Mouse (Mus musculus) ovary, postnatal 36 days (tissue): Measurements from ENCODE around the gene Esrrb.

Experiments
- DNase-seq: peaks from one replicate; pipeline ENCODE4 v3.0.0; 2022; ENCODE audit warnings: low spot score, mixed read lengths

The Esrrb gene

DNA sequence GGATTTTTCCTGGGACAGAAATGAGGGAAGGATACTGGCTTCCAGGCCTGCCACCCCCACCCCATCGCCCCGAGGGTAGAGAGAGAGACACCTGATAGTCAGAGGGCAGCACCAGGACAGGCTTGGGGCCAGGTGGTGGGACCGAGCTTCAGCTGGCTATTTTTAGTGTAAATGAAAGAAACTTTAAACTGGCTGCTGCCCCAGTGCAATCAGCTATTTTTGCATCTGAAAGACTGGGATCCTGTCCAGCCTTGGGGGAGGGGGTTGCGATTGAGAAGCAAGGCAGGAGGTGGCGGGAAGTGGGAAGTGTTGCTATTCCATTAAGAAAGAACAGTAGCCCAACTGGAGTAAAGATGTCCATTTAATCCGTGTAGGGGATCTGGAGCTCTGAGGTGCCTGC, 137.8 kb downstream of the Esrrb start:
- DNase-seq = peak; percentile 21

- no peak for DNase-seq
Observed at GRCm38 (mm10) chr12:86501728-86502127, 140.8 kb downstream of the Esrrb start.

- no peak for DNase-seq
Observed at GRCm38 (mm10) chr12:86503921-86504320, 143.0 kb downstream of the Esrrb start.

DNA sequence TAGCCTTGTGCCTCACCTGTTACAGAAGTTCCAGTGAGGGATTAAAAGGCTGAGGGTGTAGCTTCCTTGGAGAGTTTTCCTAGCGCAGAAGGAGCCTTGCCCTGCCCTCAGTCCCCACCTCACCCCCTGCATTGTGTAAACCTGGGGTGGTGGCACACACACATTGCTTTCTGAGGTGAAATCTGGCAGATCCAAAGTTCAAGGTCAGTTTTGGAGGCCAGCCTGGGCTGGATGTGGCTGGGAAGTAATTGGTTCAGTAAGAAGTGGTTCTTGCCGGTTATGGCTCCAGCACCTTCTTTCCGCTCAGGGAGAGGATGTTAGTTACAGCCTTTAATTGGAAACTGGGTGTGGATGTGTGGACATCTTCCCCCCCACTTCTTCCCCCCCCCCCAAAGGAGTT, 143.4 kb downstream of the Esrrb start:
- no peak for DNase-seq

- DNase-seq = no peak
Observed at GRCm38 (mm10) chr12:86507741-86508140, 146.8 kb downstream of the Esrrb start.

GRCm38 (mm10) chr12:86508313-86508988, 147.5 kb downstream of the Esrrb start:
- no peak for DNase-seq

DNA sequence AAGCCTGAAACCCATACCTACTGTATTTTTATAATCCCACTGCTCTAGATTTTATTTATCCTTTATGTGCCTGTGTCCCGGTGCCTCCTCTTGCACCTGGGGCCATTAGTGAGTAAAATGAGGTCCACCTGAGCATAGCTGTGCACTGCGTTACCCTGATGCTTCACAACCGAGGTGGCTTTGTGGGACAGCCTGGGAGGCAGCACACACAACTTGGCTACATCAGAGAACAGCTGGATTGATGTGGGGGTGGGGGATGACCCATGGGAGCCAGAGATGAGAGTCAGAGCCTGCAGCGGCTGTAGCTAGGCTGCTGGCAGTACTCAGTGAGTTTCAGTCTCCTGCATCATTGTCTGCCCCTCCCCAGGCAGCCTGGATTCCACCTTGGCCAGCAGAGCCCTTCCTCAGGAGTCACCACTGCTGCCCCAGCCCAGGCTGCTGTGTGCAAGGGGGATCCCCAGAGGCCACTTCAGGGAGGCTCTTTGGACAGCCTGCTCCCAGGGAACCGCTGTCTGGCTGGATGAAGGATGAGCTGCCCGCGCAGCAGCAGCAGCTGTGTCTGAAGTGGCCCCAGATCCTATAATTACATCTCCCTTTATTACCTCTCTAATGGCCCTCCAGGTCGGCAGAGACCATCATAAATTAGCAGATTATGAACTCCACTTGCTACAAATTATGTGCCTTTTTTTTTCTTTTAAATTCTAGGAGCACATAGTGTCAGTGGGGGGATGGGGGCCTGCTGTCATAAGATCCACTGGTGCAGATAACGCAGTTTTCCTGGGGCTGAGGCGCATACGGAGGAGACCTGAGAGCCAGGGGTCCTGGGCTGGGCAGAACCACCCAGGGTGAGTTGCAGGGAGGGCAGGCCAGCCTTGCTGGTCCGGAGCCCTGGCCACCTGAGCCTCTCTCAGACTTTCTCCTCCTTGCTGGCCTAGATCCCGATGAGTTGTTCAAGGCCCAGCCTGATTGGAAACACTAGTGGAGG, 148.7 kb downstream of the Esrrb start:
- no peak for DNase-seq

DNA sequence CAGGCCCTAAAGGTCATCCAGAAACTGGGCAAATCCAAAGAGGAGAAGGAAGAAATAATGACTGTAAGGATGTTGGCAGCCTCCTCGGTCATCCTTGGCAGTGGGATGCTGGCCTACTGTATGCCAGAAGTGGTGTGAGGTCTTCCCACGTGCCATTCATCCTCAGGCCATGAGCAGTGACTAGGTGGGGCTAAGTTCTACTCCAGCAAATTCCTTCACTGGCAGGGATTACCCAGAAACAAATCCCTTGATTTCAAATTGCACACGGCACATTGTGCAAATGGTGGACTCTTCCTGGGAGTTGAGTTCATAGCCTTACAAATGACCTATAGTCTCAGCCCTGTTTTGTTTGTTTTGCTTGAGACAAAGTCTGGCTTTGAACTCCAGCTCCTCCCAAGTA, 151.4 kb downstream of the Esrrb start:
- DNase-seq = no peak

DNA sequence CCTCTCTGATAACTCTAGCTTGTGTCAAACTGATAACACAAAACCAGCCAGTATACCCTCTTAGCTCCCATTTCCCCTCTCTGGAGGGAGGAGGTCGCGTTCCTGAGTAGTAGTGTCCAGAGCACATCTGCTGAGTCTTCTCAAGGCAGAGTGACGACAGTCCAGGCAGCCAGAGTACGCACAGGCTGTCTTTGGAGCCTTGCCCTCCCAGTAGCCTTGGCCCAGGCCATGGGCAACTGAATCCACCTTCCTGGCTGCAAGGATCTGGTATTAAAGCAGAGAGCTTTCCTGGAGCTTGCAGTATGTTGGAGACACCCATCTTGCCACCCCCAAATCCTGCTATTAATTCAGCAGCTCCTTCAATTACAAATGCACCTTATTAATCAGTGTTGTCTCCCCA, 152.7 kb downstream of the Esrrb start:
- DNase-seq = no peak

GRCm38 (mm10) chr12:86516602-86517001, 155.7 kb downstream of the Esrrb start:
- no peak for DNase-seq

DNA sequence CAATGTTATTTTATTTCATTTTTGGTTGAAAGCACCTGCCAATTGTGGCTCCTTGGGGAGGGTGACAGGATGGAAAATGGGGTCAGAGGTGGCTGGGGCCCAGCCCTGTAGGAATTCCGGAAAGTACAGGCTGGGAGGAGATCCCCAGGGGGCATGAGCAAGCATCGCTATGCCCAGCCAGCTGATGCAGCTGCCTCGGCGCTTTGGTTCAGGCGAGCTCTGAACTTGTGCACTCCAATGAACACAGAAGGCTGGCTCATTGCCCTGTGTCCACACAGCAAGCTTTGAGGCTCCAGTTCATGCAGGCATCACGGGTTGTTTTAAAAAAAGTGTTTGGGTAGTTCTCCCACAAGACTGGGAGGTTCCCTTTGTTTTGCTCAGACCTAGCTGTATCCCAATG, 156.8 kb downstream of the Esrrb start:
- DNase-seq = no peak

GRCm38 (mm10) chr12:86518746-86519145, 157.8 kb downstream of the Esrrb start:
- no peak for DNase-seq

- no peak for DNase-seq
Observed at GRCm38 (mm10) chr12:86534283-86534682, 173.4 kb downstream of the Esrrb start.

DNA sequence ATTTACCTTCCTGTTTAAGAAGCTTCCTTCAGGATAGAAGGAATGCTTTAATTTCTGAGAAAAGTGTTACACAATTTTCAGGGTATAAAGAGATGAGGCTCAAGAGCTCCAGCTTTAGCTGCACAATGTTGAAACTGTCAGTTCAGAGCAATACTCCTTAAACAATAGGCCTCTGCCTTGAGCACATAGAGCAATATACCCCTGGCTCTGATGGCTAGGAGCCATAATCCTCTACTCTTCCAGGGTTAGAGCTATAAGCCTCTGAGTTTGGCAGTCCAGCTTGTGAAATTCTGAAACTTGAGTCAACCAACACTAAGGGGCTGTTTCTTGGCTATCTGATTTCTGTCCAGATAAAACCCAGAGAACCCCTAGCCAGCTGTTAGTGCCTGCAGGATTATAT, 176.9 kb downstream of the Esrrb start:
- no peak for DNase-seq

DNA sequence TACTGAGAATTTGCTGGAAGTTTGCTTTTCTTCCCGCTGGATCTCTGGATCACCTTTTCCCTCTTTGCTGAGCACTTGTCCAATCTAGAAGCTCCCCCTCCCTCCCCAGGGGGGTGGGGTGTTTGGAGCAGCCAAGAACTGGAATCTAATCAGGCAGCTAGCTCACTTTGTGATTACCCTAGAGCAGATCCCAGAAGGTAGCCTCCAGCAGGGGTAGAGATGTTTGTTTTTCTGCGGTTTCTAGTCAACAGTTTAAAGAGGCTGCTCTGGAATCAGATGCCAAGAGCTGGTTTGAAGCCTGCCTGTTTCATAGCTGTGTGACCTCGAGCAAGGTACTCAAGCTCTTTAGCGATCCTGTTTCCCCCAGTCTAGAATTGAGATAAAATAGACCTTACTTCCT, 177.8 kb downstream of the Esrrb start:
- no peak for DNase-seq

- DNase-seq = no peak
Observed at GRCm38 (mm10) chr12:86539511-86539910, 178.6 kb downstream of the Esrrb start.

DNA sequence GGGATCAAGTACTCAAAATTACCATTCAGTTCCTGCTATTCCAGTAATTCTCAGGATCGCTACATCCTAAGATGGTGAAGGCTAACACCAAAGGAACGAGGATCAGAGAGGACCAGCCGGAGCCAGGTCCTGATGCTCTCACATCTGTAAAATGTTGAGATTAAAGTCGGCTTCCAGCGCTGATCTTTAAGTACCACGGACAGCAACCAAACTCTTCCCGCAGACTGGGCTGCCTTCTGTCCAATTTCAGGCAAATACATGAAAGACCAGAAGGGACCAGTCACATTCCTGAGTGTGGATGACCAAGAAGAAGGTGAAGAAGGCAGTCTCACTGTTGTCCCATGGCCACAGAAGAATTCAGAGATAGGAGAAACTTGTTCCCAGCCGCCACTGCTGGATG, 186.9 kb downstream of the Esrrb start:
- no peak for DNase-seq

- DNase-seq = no peak
Observed at GRCm38 (mm10) chr12:86553037-86553436, 192.1 kb downstream of the Esrrb start.

GRCm38 (mm10) chr12:86556796-86557517, 196.0 kb downstream of the Esrrb start:
- no peak for DNase-seq

GRCm38 (mm10) chr12:86558889-86559288, 198.0 kb downstream of the Esrrb start:
- no peak for DNase-seq

GRCm38 (mm10) chr12:86562705-86563104, 201.8 kb downstream of the Esrrb start:
- no peak for DNase-seq

- DNase-seq = no peak
Observed at GRCm38 (mm10) chr12:86565996-86566395, 205.1 kb downstream of the Esrrb start.
